Mouse (Mus musculus) kidney, embryonic 16.5 days (tissue): ENCODE data around the gene Gm43191. TPM values are rescaled to one million over a fixed set of nuclear protein-coding genes. Genes with fewer than 3 reads are reported as not detected.

Experiments
- ATAC-seq: fragments of 200-750 bp; cut with Nextera tagmentation; 2 replicates; pipeline ENCODE4 v1.8.0; 2017; ENCODE audit warnings: moderate TSS enrichment; ENCODE audit not compliant: low FRiP score, low TSS enrichment
- H3K27ac ChIP-seq: fragments of 300-500 bp; sonication (generic); 2 replicates; pipeline ENCODE4 v1.5.1; 2014; ENCODE audit warnings: low read length
- H3K27me3 ChIP-seq: fragments of 300-500 bp; sonication (generic); 2 replicates; pipeline ENCODE4 v1.6.1; 2014; ENCODE audit warnings: low read length, control low read depth, mixed read lengths; ENCODE audit not compliant: insufficient read depth
- H3K36me3 ChIP-seq: fragments of 300-500 bp; sonication (generic); 2 replicates; pipeline ENCODE4 v1.6.1; 2014; ENCODE audit warnings: low read length, control low read depth, mixed read lengths; ENCODE audit not compliant: insufficient read depth
- H3K4me1 ChIP-seq: fragments of 300-500 bp; sonication (generic); 2 replicates; pipeline ENCODE4 v1.6.1; 2014; ENCODE audit warnings: low read length, control low read depth, mixed read lengths; ENCODE audit not compliant: insufficient read depth
- H3K4me2 ChIP-seq: fragments of 300-500 bp; sonication (generic); replicated peaks from 2 replicates; pipeline ENCODE4 v1.6.1; 2014; ENCODE audit warnings: low read depth, low read length
- H3K4me3 ChIP-seq: fragments of 300-500 bp; sonication (generic); 2 replicates; pipeline ENCODE4 v1.5.1; 2014; ENCODE audit warnings: mild to moderate bottlenecking, low read length
- H3K9ac ChIP-seq: fragments of 300-500 bp; sonication (generic); replicated peaks from 2 replicates; pipeline ENCODE4 v1.6.1; 2014; ENCODE audit warnings: low read length
- H3K9me3 ChIP-seq: fragments of 300-500 bp; sonication (generic); 2 replicates; pipeline ENCODE4 v1.6.1; 2016; ENCODE audit warnings: low read length, control low read depth
- WGBS: fragments of 180-500 bp; shearing (Covaris S2); extraction: QIAGEN DNeasy Blood & Tissue Kit; methylation state at CpG from one replicate; pipeline ENCODE4 v1.1.7; 2014; 5-methylcytosine and 5-hydroxymethylcytosine counted together
- polyA plus RNA-seq: library from polyadenylated mRNA; unstranded; fragments of >200 nt; fragmentation: Nextera tagmentation; extraction: Ambion mirVana; gene quantifications from 2 replicates; pipeline ENCODE4 v1.2.1, GENCODE M21; 2015

Gene Gm43191
- polyA plus RNA-seq, 1 experiment from 2014 or later = 0.37 TPM

- Histone ChIP-seq H3K4me3 (no peak overlapping the region), H3K36me3 (no peaks in the 10 kb centered on the region), H3K27me3 (no peaks in the 10 kb centered on the region), H3K4me1 (peaks cover 1% of the 10 kb centered on the region), H3K27ac (no peak overlapping the region), H3K4me2 (no peak overlapping the region), H3K9ac (no peak overlapping the region), H3K9me3 (no peaks in the 10 kb centered on the region)
- 91% methylated on average over 5 of the region's 5 CpGs for WGBS
- no peak for ATAC-seq
Measured at GRCm38 (mm10) chr3:116601005-116601404, 80.1 kb downstream of the Gm43191 start.

- WGBS = 82% methylated on average over 2 of the region's 2 CpGs
- ATAC-seq = no peak
- Histone ChIP-seq H3K9me3 (no peaks in the 10 kb centered on the region), H3K27ac (no peak overlapping the region), H3K4me2 (no peak overlapping the region), H3K36me3 (no peaks in the 10 kb centered on the region), H3K9ac (no peak overlapping the region), H3K27me3 (no peaks in the 10 kb centered on the region), H3K4me1 (peaks cover 3% of the 10 kb centered on the region), H3K4me3 (no peak overlapping the region)
Measured at GRCm38 (mm10) chr3:116599705-116600104, 81.4 kb downstream of the Gm43191 start.

- no peaks in the 10 kb centered on the region for H3K9me3 ChIP-seq
- H3K36me3 ChIP-seq = peaks cover 12% of the 10 kb centered on the region
- no peaks in the 10 kb centered on the region for H3K27me3 ChIP-seq
- no peak for ATAC-seq
- H3K4me3 ChIP-seq = peak overlapping the region; percentile 96
- H3K4me2 ChIP-seq = peak overlapping the region; percentile 78
- WGBS = 8% methylated on average over 10 of the region's 10 CpGs
- 0 out of 2 replicates have a peak overlapping the region, but pooled peaks have one; percentile 91 for H3K27ac ChIP-seq
- peaks cover 6% of the 10 kb centered on the region for H3K4me1 ChIP-seq
- peak overlapping the region; percentile 88 for H3K9ac ChIP-seq
Measured at GRCm38 (mm10) chr3:116595603-116595991, 85.5 kb downstream of the Gm43191 start.

GRCm38 (mm10) chr3:116594728-116595602 lies 86.1 kb downstream of the Gm43191 start, which contains the start of gene Sass6:
Gene Sass6 (plus strand): TSS chr3:116594982.
- H3K27me3 ChIP-seq = no peaks in the 10 kb centered on the region
- WGBS = under 1% methylated on average over 65 of the region's 65 CpGs
- peak within 1 kb of the TSS; percentile 88 for H3K9ac ChIP-seq
- ATAC-seq = peak; percentile 98
- peak within 1 kb of the TSS; percentile 96 for H3K4me3 ChIP-seq
- peaks cover 6% of the 10 kb centered on the region for H3K4me1 ChIP-seq
- peak within 1 kb of the TSS; percentile 91 for H3K27ac ChIP-seq
- peaks cover 16% of the 10 kb centered on the region for H3K36me3 ChIP-seq
- H3K9me3 ChIP-seq = no peaks in the 10 kb centered on the region
- H3K4me2 ChIP-seq = peak within 1 kb of the TSS; percentile 78

GRCm38 (mm10) chr3:116594076-116594727 lies 86.9 kb downstream of the Gm43191 start:
- H3K4me3 ChIP-seq = peak overlapping the region; percentile 96
- ATAC-seq = peak; percentile 76
- H3K4me2 ChIP-seq = peak overlapping the region; percentile 51
- peaks cover 23% of the 10 kb centered on the region for H3K36me3 ChIP-seq
- no peaks in the 10 kb centered on the region for H3K27me3 ChIP-seq
- H3K9ac ChIP-seq = peak overlapping the region; percentile 88
- peaks cover 6% of the 10 kb centered on the region for H3K4me1 ChIP-seq
- H3K9me3 ChIP-seq = no peaks in the 10 kb centered on the region
- 3% methylated on average over 22 of the region's 22 CpGs for WGBS
- H3K27ac ChIP-seq = peak overlapping the region; percentile 91

Other genes starting within 250 kb of the Gm43191 start
- 73.9 and 76.3 TPM in 2 replicates for gene Rtca, start 173.1 kb downstream of the Gm43191 start, polyA plus RNA-seq
- 24.2 and 25.2 TPM in 2 replicates for gene Dbt, start 168.2 kb downstream of the Gm43191 start, polyA plus RNA-seq
- 0.35 and 0.59 TPM in 2 replicates for gene Lrrc39, start 118.3 kb downstream of the Gm43191 start, polyA plus RNA-seq
- gene Sass6, start 86.3 kb downstream of the Gm43191 start, polyA plus RNA-seq = 17.9 and 23.0 TPM in 2 replicates
- gene Trmt13, start 66.7 kb downstream of the Gm43191 start, polyA plus RNA-seq = 22.5 and 28.1 TPM in 2 replicates
- gene Mfsd14a, start 18.6 kb downstream of the Gm43191 start, polyA plus RNA-seq = 104 TPM in 2 replicates
- 18.2 and 18.4 TPM in 2 replicates for gene Slc35a3, start 31.6 kb upstream of the Gm43191 start, polyA plus RNA-seq
- 18.1 and 20.6 TPM in 2 replicates for gene Agl, start 126.9 kb upstream of the Gm43191 start, polyA plus RNA-seq
- 22.4 and 28.1 TPM in 2 replicates for gene Frrs1, start 178.2 kb upstream of the Gm43191 start, polyA plus RNA-seq